10 mouse cellular contexts compared by ENCODE assay signal in genomic region chr7:82029666-82030065, GRCm38 (mm10). TPM values are rescaled to one million over a fixed set of nuclear protein-coding genes. Genes with fewer than 3 reads are reported as not detected.
DNase-seq lines count a peak whose midpoint lies in the region; ATAC-seq lines count a peak whose summit lies in the region.
"Had no signal": no experiment of that assay in that cellular context is flagged by ENCODE, and none has a peak within 500 bp of the region (broad histone marks: within the 10 kb centered on the region; RNA-seq: fewer than 3 reads in every experiment).

No protein-coding gene starts in this region.

- 57% methylated on average over 9 of the region's 9 CpGs for WGBS in neural tube, embryonic 15.5 days
- WGBS in kidney, embryonic 16.5 days: 26% methylated on average over 9 of the region's 9 CpGs

- ATAC-seq in neural tube, embryonic 15.5 days (ENCODE audit: low FRiP score): no peak
- ATAC-seq in kidney, embryonic 16.5 days (ENCODE audit: low FRiP score, low TSS enrichment): peak; percentile 99
- no peak for ATAC-seq in megakaryocyte-erythroid progenitor cell, adult 5-6 weeks (replicated peaks; ENCODE audit: low FRiP score, low TSS enrichment, poor library complexity, severe bottlenecking)
- ATAC-seq: CD4-positive, CD25-positive, alpha-beta regulatory T cell, adult 4 months had no signal

- H3K27me3 ChIP-seq in neural tube, embryonic 15.5 days (replicated peaks): no peaks in the 10 kb centered on the region
- no peaks in the 10 kb centered on the region; the same call in 1 of the 2 replicates for H3K27me3 ChIP-seq in kidney, embryonic 16.5 days (ENCODE audit: insufficient read depth, low read length)

- H3K4me3 ChIP-seq in neural tube, embryonic 15.5 days (replicated peaks): no peak overlapping the region
- no peak overlapping the region for H3K4me3 ChIP-seq in kidney, embryonic 16.5 days (ENCODE audit: low read length)

- H3K9me3 ChIP-seq in neural tube, embryonic 15.5 days (replicated peaks): no peaks in the 10 kb centered on the region
- no peaks in the 10 kb centered on the region for H3K9me3 ChIP-seq in kidney, embryonic 16.5 days (ENCODE audit: low read length)

- no peaks in the 10 kb centered on the region for H3K36me3 ChIP-seq in neural tube, embryonic 15.5 days
- no peaks in the 10 kb centered on the region for H3K36me3 ChIP-seq in kidney, embryonic 16.5 days (ENCODE audit: insufficient read depth, low read length)

- H3K27ac ChIP-seq in neural tube, embryonic 15.5 days (replicated peaks): no peak overlapping the region
- peak overlapping the region; percentile 43; the same call in 1 of the 2 replicates for H3K27ac ChIP-seq in kidney, embryonic 16.5 days (ENCODE audit: low read length)

- peak; percentile 85 for DNase-seq in heart, adult 11 months
- no peak for DNase-seq in heart, adult 8-10 months (ENCODE audit: low spot score)
- DNase-seq in neural tube, embryonic 10.5 days (ENCODE audit: extremely low spot score, low spot score): peak; percentile 51
- no peak for DNase-seq in layer of hippocampus, postnatal 14 days (ENCODE audit: low spot score in 2 of 2)
- no peak for DNase-seq in yolk sac, embryonic 10.5 days (ENCODE audit: low spot score)
- DNase-seq: adrenal gland, postnatal 14 days had no signal

- no peak overlapping the region for H3K9ac ChIP-seq in neural tube, embryonic 15.5 days (replicated peaks)
- no peak overlapping the region for H3K9ac ChIP-seq in kidney, embryonic 16.5 days (replicated peaks; ENCODE audit: low read length)

- H3K4me2 ChIP-seq in neural tube, embryonic 15.5 days: no peak overlapping the region
- no peak overlapping the region for H3K4me2 ChIP-seq in kidney, embryonic 16.5 days (replicated peaks; ENCODE audit: low read depth, low read length)

- H3K4me1 ChIP-seq in neural tube, embryonic 15.5 days: no peaks in the 10 kb centered on the region
- H3K4me1 ChIP-seq in kidney, embryonic 16.5 days (ENCODE audit: insufficient read depth, low read length): peaks cover 11% of the 10 kb centered on the region

RNA-seq across cellular contexts. Expression of gene Bnc1, which starts 37.6 kb away (rescaled TPM):
- total RNA-seq in heart, adult 8-10 months (2022): 1 to 10 TPM; 1.5 to 2.2 (median 1.6) TPM
- polyA plus RNA-seq in neural tube, embryonic 15.5 days (2015; fragmentation: Nextera tagmentation; extraction: Ambion mirVana): 1.7 and 3.1 TPM in 2 replicates
- polyA plus RNA-seq in kidney, embryonic 16.5 days (2015; fragmentation: Nextera tagmentation; extraction: Ambion mirVana): 0.15 and 0.50 TPM in 2 replicates
- total RNA-seq in layer of hippocampus, postnatal 14 days (2021): not detected
- total RNA-seq in megakaryocyte-erythroid progenitor cell, adult 5-6 weeks (2014; fragmentation: Nextera tagmentation): not detected in 2 replicates
- total RNA-seq in megakaryocyte-erythroid progenitor cell, adult 5-6 weeks (2017): not detected in 2 replicates
- polyA plus RNA-seq: CD4-positive, CD25-positive, alpha-beta regulatory T cell, adult 4 months had no signal

Comparison
In these comparisons a context has a peak if more than half of its experiments do, and no peak if none do; other contexts are left out.
1. DNase-seq: peak in heart, adult 11 months (single experiment) and neural tube, embryonic 10.5 days (single experiment); none in heart, adult 8-10 months (single experiment), layer of hippocampus, postnatal 14 days (0 of 2) and yolk sac, embryonic 10.5 days (single experiment).